Comparison of ENCODE assay signal across 13 mouse cellular contexts in genomic region chr7:122596596-122597170, GRCm38 (mm10).
DNase-seq lines count a peak whose midpoint lies in the region; ATAC-seq lines count a peak whose summit lies in the region.
"Had no signal": no experiment of that assay in that cellular context is flagged by ENCODE, and none has a peak within 500 bp of the region (broad histone marks: within the 10 kb centered on the region; RNA-seq: fewer than 3 reads in every experiment).

No protein-coding gene starts in this region.

- no peak for ATAC-seq in forebrain, embryonic 13.5 days
- ATAC-seq: forebrain, embryonic 16.5 days; intestine, postnatal 0 days had no signal

- H3K4me3 ChIP-seq in forebrain, embryonic 13.5 days = no peak overlapping the region
- H3K4me3 ChIP-seq: heart, embryonic 12.5 days; hindbrain, embryonic 15.5 days had no signal

- no peaks in the 10 kb centered on the region; the same call in 1 of the 2 replicates for H3K27me3 ChIP-seq in forebrain, embryonic 13.5 days
- H3K27me3 ChIP-seq: CH12.LX; heart, embryonic 12.5 days; hindbrain, embryonic 15.5 days had no signal

- H3K9ac ChIP-seq in forebrain, embryonic 13.5 days = no peak overlapping the region
- H3K9ac ChIP-seq: heart, embryonic 12.5 days; hindbrain, embryonic 15.5 days had no signal

- 84% methylated on average over 9 of the region's 9 CpGs for WGBS in forebrain, embryonic 13.5 days

- peak; percentile 36 for DNase-seq in heart, adult 11 months
- DNase-seq in heart, postnatal 36 days = no peak
- peak; percentile 83 for DNase-seq in Muller cell, postnatal 12 days (ENCODE audit: inconsistent ontology term)
- peak; percentile 44 for DNase-seq in adrenal gland, adult 8-10 months
- DNase-seq in adrenal gland, postnatal 36 days = peak; percentile 52 to 55
- no peak for DNase-seq in right cerebral cortex, postnatal 10 days (ENCODE audit: low spot score in 2 of 2)
- DNase-seq: gastrocnemius, postnatal 10 days had no signal

- peaks cover 10% of the 10 kb centered on the region for H3K4me1 ChIP-seq in forebrain, embryonic 13.5 days

- H3K4me2 ChIP-seq in forebrain, embryonic 13.5 days = no peak overlapping the region
- H3K4me2 ChIP-seq: heart, embryonic 12.5 days; hindbrain, embryonic 15.5 days had no signal

- H3K27ac ChIP-seq in forebrain, embryonic 13.5 days = no peak overlapping the region
- H3K27ac ChIP-seq: hindbrain, embryonic 15.5 days had no signal

- intact Hi-C loops in heart, postnatal 36 days (cut with DNase I) = no loop called here

- H3K9me3 ChIP-seq in forebrain, embryonic 13.5 days (replicated peaks) = no peaks in the 10 kb centered on the region
- H3K9me3 ChIP-seq: heart, embryonic 12.5 days; hindbrain, embryonic 15.5 days had no signal

- H3K36me3 ChIP-seq in forebrain, embryonic 13.5 days (ENCODE audit: poor library complexity, severe bottlenecking) = no peaks in the 10 kb centered on the region
- H3K36me3 ChIP-seq: heart, embryonic 12.5 days; hindbrain, embryonic 15.5 days had no signal

Comparison
In these comparisons a context has a peak if more than half of its experiments do, and no peak if none do; other contexts are left out.
1. DNase-seq: peak in heart, adult 11 months (single experiment), Muller cell, postnatal 12 days (single experiment), adrenal gland, adult 8-10 months (single experiment) and adrenal gland, postnatal 36 days (2 of 2); none in heart, postnatal 36 days (0 of 2) and right cerebral cortex, postnatal 10 days (0 of 2).